Mouse (Mus musculus): ENCODE measurements around the gene AL731706.2.
"Not testable (repeated sequence)": the region's sequence is repeated elsewhere in the genome, so short reads cannot be mapped to it uniquely, and the experiment has no call there.

AL731706.2 gene

GRCm38 (mm10) chr2:136885579-136885978, at the start of gene AL731706.2:
Gene AL731706.2 (minus strand): TSS chr2:136885679.
- DNase-seq (ENCODE audit: low spot score in 2 of 2), result no peak

GRCm38 (mm10) chr2:136921003-136921408, 35.5 kb upstream of the AL731706.2 start:
- no peak for DNase-seq (ENCODE audit: low spot score in 2 of 2)

GRCm38 (mm10) chr2:136920257-136920993, 34.9 kb upstream of the AL731706.2 start:
- no peak for DNase-seq (ENCODE audit: low spot score in 2 of 2)

GRCm38 (mm10) chr2:136919433-136919832, 34.0 kb upstream of the AL731706.2 start:
- DNase-seq (ENCODE audit: low spot score in 2 of 2), result no peak

- no peak for DNase-seq (ENCODE audit: low spot score in 2 of 2)
These were observed 28.9 kb upstream of the AL731706.2 start for GRCm38 (mm10) chr2:136914334-136914902.

- no peak for DNase-seq (ENCODE audit: low spot score in 2 of 2)
These were observed 27.5 kb upstream of the AL731706.2 start for GRCm38 (mm10) chr2:136913021-136913420.

GRCm38 (mm10) chr2:136911958-136912411, 26.5 kb upstream of the AL731706.2 start:
- no peak for DNase-seq (ENCODE audit: low spot score in 2 of 2)

- DNase-seq (ENCODE audit: low spot score in 2 of 2), result no peak
These were observed 23.8 kb upstream of the AL731706.2 start for GRCm38 (mm10) chr2:136909298-136909697.

GRCm38 (mm10) chr2:136908596-136908995, 23.1 kb upstream of the AL731706.2 start:
- DNase-seq (ENCODE audit: low spot score in 2 of 2), result no peak

- DNase-seq (ENCODE audit: low spot score in 2 of 2), result no peak
These were observed 10.7 kb upstream of the AL731706.2 start for GRCm38 (mm10) chr2:136896131-136896530.

GRCm38 (mm10) chr2:136894494-136894893, 9.0 kb upstream of the AL731706.2 start:
- DNase-seq (ENCODE audit: low spot score in 2 of 2), result no peak

- peak; percentile 81 to 94 for DNase-seq (ENCODE audit: low spot score in 2 of 2)
These were observed 6.5 kb upstream of the AL731706.2 start for GRCm38 (mm10) chr2:136891951-136892371.

GRCm38 (mm10) chr2:136891068-136891950, 5.8 kb upstream of the AL731706.2 start, which contains the start of the genes Slx4ip, AL731706.1 and Mkks:
Gene Slx4ip (plus strand): TSS chr2:136891218.
Gene AL731706.1 (minus strand): TSS chr2:136891389.
Gene Mkks (minus strand): TSS chr2:136891389.
- DNase-seq (ENCODE audit: low spot score in 2 of 2), result peak; percentile 96 to 98

GRCm38 (mm10) chr2:136890716-136891067, 5.2 kb upstream of the AL731706.2 start:
- DNase-seq (ENCODE audit: low spot score in 2 of 2), result not testable (repeated sequence)

- peak in 1 of 2 experiments; percentile 27 for DNase-seq (ENCODE audit: low spot score in 2 of 2)
These were observed 1.4 kb upstream of the AL731706.2 start for GRCm38 (mm10) chr2:136886846-136887245.

- no peak for DNase-seq (ENCODE audit: low spot score in 2 of 2)
These were observed 30.7 kb downstream of the AL731706.2 start for GRCm38 (mm10) chr2:136854543-136855388.

GRCm38 (mm10) chr2:136850366-136850765, 35.1 kb downstream of the AL731706.2 start:
- DNase-seq (ENCODE audit: low spot score in 2 of 2), result no peak

GRCm38 (mm10) chr2:136837994-136838393, 47.5 kb downstream of the AL731706.2 start:
- DNase-seq (ENCODE audit: low spot score in 2 of 2), result no peak

- DNase-seq (ENCODE audit: low spot score in 2 of 2), result peak in 1 of 2 experiments; percentile 9
These were observed 49.6 kb downstream of the AL731706.2 start for GRCm38 (mm10) chr2:136835882-136836281.
